8 mouse cellular contexts compared by ENCODE assay signal in genomic region chr1:178449172-178449571, GRCm38 (mm10). TPM values are rescaled to one million over a fixed set of nuclear protein-coding genes. Genes with fewer than 3 reads are reported as not detected.
DNase-seq lines count a peak whose midpoint lies in the region; ATAC-seq and TF ChIP-seq lines count a peak whose summit lies in the region.

No protein-coding gene starts in this region.

- peak; percentile 79 for TF ChIP-seq CTCF in C2C12 (IDR thresholded peaks at IDR 0.05; ENCODE audit: control insufficient read depth, insufficient read depth, insufficient read length)
- TF ChIP-seq CTCF in bone marrow, adult 2 months (IDR thresholded peaks at IDR 0.05; ENCODE audit: control insufficient read depth, insufficient read depth, low read length) = peak; percentile 100

- no peaks in the 10 kb centered on the region for H3K9me3 ChIP-seq in heart, embryonic 11.5 days (replicated peaks; ENCODE audit: control insufficient read depth, low read length)
- H3K9me3 ChIP-seq in kidney, embryonic 14.5 days (ENCODE audit: control insufficient read depth, low read length) = no peaks in the 10 kb centered on the region

- H3K79me2 ChIP-seq in C2C12 (ENCODE audit: control insufficient read depth, insufficient read depth) = no peaks in the 10 kb centered on the region

- H3K4me3 ChIP-seq in C2C12 (ENCODE audit: insufficient read depth, poor library complexity, severe bottlenecking) = no peak overlapping the region
- H3K4me3 ChIP-seq in bone marrow, adult 2 months (replicated peaks; ENCODE audit: control insufficient read depth, low read depth, low read length) = no peak overlapping the region
- no peak overlapping the region for H3K4me3 ChIP-seq in heart, embryonic 11.5 days (ENCODE audit: low read depth, low read length)
- H3K4me3 ChIP-seq in kidney, embryonic 14.5 days (ENCODE audit: low read length) = no peak overlapping the region

- H3K9ac ChIP-seq in heart, embryonic 11.5 days (ENCODE audit: low read depth, low read length) = no peak overlapping the region
- no peak overlapping the region for H3K9ac ChIP-seq in kidney, embryonic 14.5 days (ENCODE audit: low read depth, low read length)

- H3K36me3 ChIP-seq in C2C12 (ENCODE audit: control insufficient read depth, insufficient read depth) = no peaks in the 10 kb centered on the region
- H3K36me3 ChIP-seq in heart, embryonic 11.5 days (ENCODE audit: control insufficient read depth, insufficient read depth, low read length) = no peaks in the 10 kb centered on the region
- H3K36me3 ChIP-seq in kidney, embryonic 14.5 days (ENCODE audit: control insufficient read depth, insufficient read depth, low read length) = no peaks in the 10 kb centered on the region
- H3K36me3 ChIP-seq in splenic B cell, adult 2 months (ENCODE audit: control insufficient read depth, insufficient read depth, low read length, poor library complexity, severe bottlenecking) = no peaks in the 10 kb centered on the region

- H3K79me3 ChIP-seq in C2C12 (ENCODE audit: low read depth) = no peaks in the 10 kb centered on the region

- H3K4me1 ChIP-seq in bone marrow, adult 2 months (ENCODE audit: control insufficient read depth, insufficient read depth, low read length) = no peaks in the 10 kb centered on the region; the same call in 1 of the 2 replicates
- H3K4me1 ChIP-seq in heart, embryonic 11.5 days (ENCODE audit: control insufficient read depth, insufficient read depth, low read length) = peaks cover 5% of the 10 kb centered on the region
- no peaks in the 10 kb centered on the region for H3K4me1 ChIP-seq in kidney, embryonic 14.5 days (ENCODE audit: control insufficient read depth, insufficient read depth, low read length)

- no peak overlapping the region for H3ac ChIP-seq in C2C12 (ENCODE audit: control insufficient read depth, insufficient read length, low read depth)

- no peaks in the 10 kb centered on the region for H3K27me3 ChIP-seq in C2C12 (ENCODE audit: control insufficient read depth, insufficient read depth, insufficient read length)
- no peaks in the 10 kb centered on the region for H3K27me3 ChIP-seq in heart, embryonic 11.5 days (ENCODE audit: control insufficient read depth, insufficient read depth, low read length)
- H3K27me3 ChIP-seq in kidney, embryonic 14.5 days (ENCODE audit: control insufficient read depth, insufficient read depth, low read length) = no peaks in the 10 kb centered on the region
- no peaks in the 10 kb centered on the region for H3K27me3 ChIP-seq in splenic B cell, adult 2 months (ENCODE audit: control insufficient read depth, insufficient read depth, low read length, poor library complexity, severe bottlenecking)

- peak; percentile 86 for DNase-seq in liver
- peak; percentile 85 for DNase-seq in splenic B cell, adult 2 months (ENCODE audit: low read depth, low spot score)

- no peak for TF ChIP-seq POLR2A in bone marrow, adult 2 months (IDR thresholded peaks at IDR 0.05; ENCODE audit: borderline replicate concordance, control insufficient read depth, low read depth, low read length)

- H3K27ac ChIP-seq in bone marrow, adult 2 months (ENCODE audit: control insufficient read depth, insufficient read depth, low read depth, low read length, poor library complexity) = no peak overlapping the region
- H3K27ac ChIP-seq in heart, embryonic 11.5 days (ENCODE audit: low read depth, low read length) = peak overlapping the region; percentile 82
- no peak overlapping the region for H3K27ac ChIP-seq in kidney, embryonic 14.5 days (ENCODE audit: low read depth, low read length)

- 7% methylated on average over 3 of the region's 3 CpGs for WGBS in bone marrow, adult 2 months
- WGBS in heart, embryonic 11.5 days (ENCODE audit: insufficient replicate concordance) = 23% methylated on average over 3 of the region's 3 CpGs
- 19% methylated on average over 3 of the region's 3 CpGs for WGBS in kidney, embryonic 14.5 days

- peak; percentile 89 for ATAC-seq in erythroblast, adult 5-6 weeks (replicated peaks; ENCODE audit: low FRiP score, poor library complexity, severe bottlenecking)
- 0 out of 2 replicates have a peak, but pooled peaks have one; percentile 51 for ATAC-seq in heart, embryonic 11.5 days (replicated peaks; ENCODE audit: insufficient number of reproducible peaks, low FRiP score, low TSS enrichment)
- peak; percentile 85 for ATAC-seq in kidney, embryonic 14.5 days (ENCODE audit: low FRiP score, low TSS enrichment)
- ATAC-seq in monocyte, adult 5-6 weeks (replicated peaks; ENCODE audit: insufficient number of reproducible peaks, low FRiP score, low TSS enrichment, poor library complexity, severe bottlenecking) = peak; percentile 96

- H3K4me2 ChIP-seq in heart, embryonic 11.5 days = no peak overlapping the region
- H3K4me2 ChIP-seq in kidney, embryonic 14.5 days (replicated peaks; ENCODE audit: low read depth, low read length) = no peak overlapping the region

TF ChIP-seq in C2C12, 6 proteins besides CTCF, POLR2A, EP300 and RAD21:
- TF ChIP-seq MYOG (IDR thresholded peaks at IDR 0.05; ENCODE audit: control insufficient read depth, extremely low read depth, insufficient read length) (no peak), MYOD1 (IDR thresholded peaks at IDR 0.05; ENCODE audit: control insufficient read depth, insufficient read length, low read depth) (no peak), MAX (IDR thresholded peaks at IDR 0.05) (no peak), CEBPB (IDR thresholded peaks at IDR 0.05; ENCODE audit: low read depth) (no peak), USF1 (IDR thresholded peaks at IDR 0.05; ENCODE audit: low read depth) (no peak), FOSL1 (IDR thresholded peaks at IDR 0.05; ENCODE audit: insufficient read depth, low read length, poor library complexity, severe bottlenecking) (no peak)

RNA-seq across cellular contexts. Expression of gene Efcab2, which starts 43.3 kb away (rescaled TPM):
- 0.25 TPM for polyA plus RNA-seq in C2C12 (2012; fragmentation: generic; extraction: Trizol)
- 2.1 and 4.9 TPM in 2 replicates for polyA plus RNA-seq in bone marrow, adult 2 months (2011; ENCODE audit: insufficient read depth, insufficient read length, low replicate concordance, missing spikeins)
- 2.7 and 3.3 TPM in 2 replicates for total RNA-seq in erythroblast, adult 5-6 weeks (2015; ENCODE audit: low replicate concordance)
- total RNA-seq in erythroblast, adult 5-6 weeks (2017; ENCODE audit: low replicate concordance) = 1.3 and 1.4 TPM in 2 replicates
- 10.7 and 12.7 TPM in 2 replicates for polyA plus RNA-seq in heart, embryonic 11.5 days (2014; fragmentation: Nextera tagmentation; extraction: Ambion mirVana)
- polyA plus RNA-seq in kidney, embryonic 14.5 days (2014; fragmentation: Nextera tagmentation; extraction: Ambion mirVana) = 6.0 and 8.0 TPM in 2 replicates
- 2.7 to 5.7 TPM (median 5.0 TPM) in 3 replicates for total RNA-seq in monocyte, adult 5-6 weeks (2017)
